Mouse (Mus musculus): ENCODE results near the gene Olfr153.
"Not testable (repeated sequence)": the region's sequence is repeated elsewhere in the genome, so short reads cannot be mapped to it uniquely, and the experiment has no call there.

Gene Olfr153

DNA sequence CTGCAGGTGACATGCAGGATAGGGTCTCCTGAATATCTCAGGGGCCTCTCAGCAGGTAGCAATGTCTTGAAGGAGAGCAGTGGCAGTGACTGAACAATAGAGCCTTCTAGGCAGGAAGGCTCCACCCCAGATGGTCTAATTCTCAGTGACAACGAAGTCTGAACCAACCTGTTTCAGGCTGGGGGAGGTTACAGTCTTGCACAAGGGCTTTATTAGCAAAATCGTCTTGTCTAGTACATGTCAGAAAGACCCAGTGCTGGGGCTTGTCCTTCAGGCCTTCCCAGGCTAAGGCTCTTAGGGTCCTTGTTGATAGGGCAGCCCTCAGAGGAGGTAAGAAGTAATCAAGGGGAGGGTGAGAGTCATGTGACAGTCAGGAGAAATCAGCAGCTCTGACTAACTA lies 3.2 kb downstream of the Olfr153 start:
- H3K4me1 ChIP-seq (replicated peaks; ENCODE audit: low read depth, low read length), result peaks cover 8% of the 10 kb centered on the region

GRCm38 (mm10) chr2:87545442-87545841 lies 13.8 kb downstream of the Olfr153 start, which contains the start of gene Olfr1128:
Gene Olfr1128 (minus strand): TSS chr2:87545542.
- Histone ChIP-seq H3K36me3 (ENCODE audit: insufficient read depth, low read length) (no peaks in the 10 kb centered on the region), H3K9me3 (ENCODE audit: low read length) (no peaks in the 10 kb centered on the region), H3K27me3 (ENCODE audit: insufficient read depth, low read length) (no peaks in the 10 kb centered on the region), H3K4me3 (replicated peaks; ENCODE audit: low read length) (no peak within 1 kb of the TSS), H3K4me1 (replicated peaks; ENCODE audit: low read depth, low read length) (no peaks in the 10 kb centered on the region)
- TF ChIP-seq POU5F1 (IDR thresholded peaks at IDR 0.05; ENCODE audit: borderline replicate concordance, low read length) (no peak), CTCF (conservative IDR thresholded peaks at IDR 0.05; ENCODE audit: low read length) (no peak), NANOG (IDR thresholded peaks at IDR 0.05; ENCODE audit: borderline replicate concordance, low read length) (no peak)

More for the DNA sequence above, 3.2 kb downstream of the Olfr153 start:
- H3K36me3 ChIP-seq (ENCODE audit: insufficient read depth, low read length), result no peaks in the 10 kb centered on the region
- TF ChIP-seq NANOG (IDR thresholded peaks at IDR 0.05; ENCODE audit: borderline replicate concordance, low read length) (no peak), CTCF (conservative IDR thresholded peaks at IDR 0.05; ENCODE audit: low read length) (no peak), POU5F1 (IDR thresholded peaks at IDR 0.05; ENCODE audit: borderline replicate concordance, low read length) (no peak)
- H3K4me3 ChIP-seq (replicated peaks; ENCODE audit: low read length), result no peak overlapping the region
- no peaks in the 10 kb centered on the region for H3K27me3 ChIP-seq (ENCODE audit: insufficient read depth, low read length)
- H3K9me3 ChIP-seq (ENCODE audit: low read length), result no peaks in the 10 kb centered on the region

- H3K27me3 ChIP-seq (ENCODE audit: insufficient read depth, low read length); H3K9me3 ChIP-seq (ENCODE audit: low read length); H3K36me3 ChIP-seq (ENCODE audit: insufficient read depth, low read length); H3K4me1 ChIP-seq (replicated peaks; ENCODE audit: low read depth, low read length); H3K4me3 ChIP-seq (replicated peaks; ENCODE audit: low read length): not testable (repeated sequence)
Observed at GRCm38 (mm10) chr2:87573602-87574001, 42.0 kb downstream of the Olfr153 start, which contains the start of gene Olfr1129. Gene Olfr1129 (plus strand): TSS chr2:87573902.
